Mouse (Mus musculus): ENCODE measurements at regions not wholly inside any gene's neighbourhood (a gene's known extent, or its start where the extent isn't known, plus 50 kb on each side); places are given as distances from the start of the nearest gene placed in this dataset.
"Not testable (repeated sequence)": the region's sequence is repeated elsewhere in the genome, so short reads cannot be mapped to it uniquely, and the experiment has no call there.

DNA sequence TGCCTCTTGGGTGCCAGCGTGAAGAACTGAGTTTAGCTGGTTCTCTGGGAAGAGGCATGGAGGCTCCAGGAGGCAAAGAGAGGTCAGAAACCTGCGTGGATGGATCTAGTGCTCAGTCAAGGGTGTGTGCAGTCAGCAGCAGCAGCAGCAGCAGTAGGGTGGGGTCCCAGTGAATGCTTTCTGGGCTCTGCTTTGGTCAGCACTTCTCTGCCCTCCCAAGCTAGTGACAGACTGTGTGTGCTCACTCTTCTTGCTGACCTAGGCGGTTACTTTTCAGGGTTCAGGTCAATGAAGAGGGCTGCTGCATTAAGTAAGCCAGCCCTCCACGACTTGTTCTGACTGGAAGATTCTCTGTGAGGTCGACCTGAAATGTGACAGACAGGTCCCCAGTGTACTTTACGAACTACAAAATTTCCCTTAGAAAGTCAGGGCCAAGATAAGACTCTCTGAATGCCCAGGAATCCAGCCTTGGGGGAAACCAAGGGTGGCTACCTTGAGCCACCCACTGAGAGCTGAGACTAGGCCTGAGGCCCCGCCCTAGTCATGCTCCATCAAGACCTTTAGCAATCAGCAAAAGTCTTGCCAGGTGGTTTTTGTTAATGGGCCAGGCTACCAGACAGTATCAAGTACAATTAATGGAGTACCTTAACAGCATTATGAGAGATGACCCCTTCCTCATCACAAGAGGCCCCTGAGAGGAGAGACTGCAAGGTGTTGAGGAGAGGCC is 114.9 kb upstream of the Lemd2 start:
- no peak for DNase-seq (ENCODE audit: low spot score in 2 of 2)

DNA sequence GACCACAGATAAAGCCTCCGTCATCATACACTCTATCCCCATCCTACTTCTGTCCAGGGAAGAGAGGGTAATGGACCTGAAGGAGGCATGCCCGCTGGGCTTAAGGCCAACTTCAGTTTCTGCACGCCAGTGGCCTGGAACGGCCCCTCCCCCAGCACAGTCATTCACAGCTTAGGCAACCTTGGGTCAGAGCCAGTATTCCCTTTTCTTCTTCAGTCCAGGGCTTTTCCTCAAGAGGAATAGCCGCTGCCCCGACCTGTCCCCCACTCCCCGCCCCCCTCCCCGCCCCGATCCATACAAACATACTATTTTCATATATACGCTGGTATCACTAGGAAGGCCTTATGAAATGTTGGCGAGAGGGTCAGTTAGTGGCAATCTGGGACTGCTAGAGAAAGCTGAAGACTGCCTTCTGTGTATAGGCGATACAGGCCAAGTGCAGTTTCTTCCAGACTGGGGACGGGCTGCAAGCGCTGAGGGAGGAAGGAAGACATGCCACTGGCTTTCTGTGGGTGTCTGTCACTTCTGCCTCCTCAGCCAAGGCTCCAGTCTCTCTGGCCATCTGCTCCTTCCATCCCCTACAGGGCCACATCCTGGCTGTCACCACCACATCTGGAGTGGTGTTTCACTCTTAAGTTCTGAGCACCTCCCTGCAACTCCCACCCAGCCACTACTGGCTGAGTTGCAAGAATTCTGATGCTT is 113.5 kb upstream of the Lemd2 start:
- peak; percentile 69 to 70 for DNase-seq (ENCODE audit: low spot score in 2 of 2)

DNA sequence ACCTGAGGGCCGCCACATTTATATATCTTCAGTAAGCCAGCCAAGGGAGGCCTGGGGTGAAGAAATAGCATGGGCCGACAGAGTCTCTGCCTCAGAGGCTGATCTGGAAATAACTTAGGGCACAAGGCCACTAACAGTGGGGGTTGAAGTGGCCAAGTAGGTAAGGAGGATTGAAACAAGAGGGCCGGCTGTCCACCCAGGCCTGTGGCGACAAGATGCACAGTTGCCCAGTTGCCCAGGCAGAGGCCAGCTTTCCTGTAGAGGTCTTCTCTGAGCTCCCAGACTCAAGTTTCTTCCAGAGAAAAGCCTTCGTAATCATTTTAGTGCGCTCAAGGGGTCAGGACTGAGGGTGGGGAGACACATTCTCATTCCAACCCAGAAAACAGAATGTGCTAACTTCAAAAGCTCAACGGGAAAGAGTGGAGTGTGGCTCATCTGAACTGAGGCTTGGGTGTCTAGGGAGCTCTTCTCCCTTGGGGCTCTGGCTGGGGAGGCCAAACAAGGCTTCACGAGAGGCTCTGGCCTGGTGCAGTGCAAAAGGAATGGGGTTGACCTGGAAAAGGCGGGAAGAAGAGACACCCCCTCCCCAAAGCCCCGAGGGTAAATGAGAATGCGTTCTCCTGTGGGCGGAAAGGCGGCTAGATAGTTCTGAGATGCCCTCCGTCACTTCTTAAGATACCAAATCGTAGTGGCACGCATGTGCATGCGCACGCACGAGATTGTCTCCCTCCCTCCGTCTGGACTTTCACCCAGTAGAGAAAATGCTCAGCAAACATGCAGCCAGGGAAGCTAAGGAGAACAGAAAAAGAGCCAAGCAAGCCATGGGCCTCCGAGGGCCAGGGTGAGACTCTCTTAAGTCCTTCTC is 112.7 kb upstream of the Lemd2 start:
- peak; percentile 62 to 67 for DNase-seq (ENCODE audit: low spot score in 2 of 2)

DNA sequence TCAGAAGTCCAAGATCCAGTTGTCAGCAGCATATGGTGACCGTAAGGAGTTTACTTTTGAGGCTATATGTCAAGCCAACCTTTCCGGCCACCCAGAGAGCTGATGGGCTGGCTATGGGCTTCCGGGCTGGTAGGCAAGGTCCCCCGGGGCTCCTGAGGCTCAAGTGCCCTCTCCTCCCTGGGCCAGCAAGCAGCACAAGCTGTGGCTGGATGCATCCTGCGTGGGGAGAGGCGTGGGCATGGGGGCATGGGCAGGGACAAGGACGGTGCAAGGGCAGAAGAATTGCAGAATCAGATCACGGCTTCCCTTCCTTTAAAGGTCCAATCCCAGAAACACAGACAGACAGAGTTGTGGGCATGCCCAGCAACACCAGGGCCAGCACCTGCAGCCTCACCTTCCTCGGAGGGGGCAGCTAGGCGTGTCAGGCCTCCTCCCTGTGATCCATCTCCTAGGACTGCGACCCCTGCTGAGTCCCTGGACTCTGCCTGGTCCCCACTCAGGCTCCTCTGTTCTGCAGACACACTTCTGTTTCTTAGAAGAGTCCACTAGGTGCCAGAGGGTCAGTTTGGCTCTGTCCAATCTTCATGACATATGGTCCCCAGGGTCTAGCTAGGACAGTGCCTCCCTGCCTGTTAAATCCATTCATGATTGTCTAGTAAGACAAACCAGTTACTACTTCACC is 111.8 kb upstream of the Lemd2 start:
- no peak for DNase-seq (ENCODE audit: low spot score in 2 of 2)

DNA sequence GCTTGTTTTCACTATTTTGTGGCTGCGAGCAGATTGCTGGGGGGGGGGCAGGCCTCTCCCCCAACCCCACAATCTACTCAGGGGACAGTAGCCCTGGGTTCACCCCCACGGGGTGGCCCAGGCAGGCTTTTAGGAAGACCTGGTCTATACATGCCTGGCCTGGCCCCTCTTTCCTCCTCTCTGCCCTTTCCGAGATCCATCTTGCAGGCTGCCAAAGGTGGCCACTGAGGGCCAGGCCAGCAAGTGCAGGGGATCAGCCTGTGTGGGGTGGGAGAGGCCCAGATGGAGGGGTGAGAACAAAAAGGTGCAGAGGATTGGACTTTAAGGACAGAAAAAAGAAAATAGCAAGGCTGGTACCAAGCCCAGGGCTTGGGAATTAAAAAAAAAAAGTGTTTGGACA is 111.2 kb upstream of the Lemd2 start:
- no peak for DNase-seq (ENCODE audit: low spot score in 2 of 2)

DNA sequence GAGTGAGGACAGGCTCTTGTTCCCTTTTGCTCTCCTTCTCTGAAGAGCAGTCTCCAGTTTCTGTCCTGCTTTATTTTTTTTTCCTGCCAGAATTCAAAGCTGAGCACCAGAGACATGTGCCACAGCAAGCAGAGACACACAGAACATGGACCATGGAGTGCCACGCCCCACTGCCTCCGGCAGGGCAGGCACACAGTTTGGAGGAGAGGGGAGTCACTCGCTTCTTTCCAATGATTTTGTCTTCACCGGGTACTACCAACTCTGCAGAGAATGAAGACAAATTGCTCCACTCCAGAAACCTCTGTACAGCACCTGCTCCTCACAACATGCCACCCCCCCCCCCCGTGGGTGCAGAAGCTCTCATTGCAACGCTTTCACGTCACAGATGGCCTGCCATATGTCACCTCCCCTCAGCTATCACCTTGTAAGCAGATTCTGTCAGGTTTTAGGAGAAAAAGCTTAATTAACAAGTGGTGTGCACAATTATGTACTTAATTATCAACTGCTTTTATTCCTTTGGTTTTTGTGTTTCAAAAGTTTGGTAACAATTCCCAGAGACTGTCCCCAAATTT is 110.6 kb upstream of the Lemd2 start:
- no peak for DNase-seq (ENCODE audit: low spot score in 2 of 2)

DNA sequence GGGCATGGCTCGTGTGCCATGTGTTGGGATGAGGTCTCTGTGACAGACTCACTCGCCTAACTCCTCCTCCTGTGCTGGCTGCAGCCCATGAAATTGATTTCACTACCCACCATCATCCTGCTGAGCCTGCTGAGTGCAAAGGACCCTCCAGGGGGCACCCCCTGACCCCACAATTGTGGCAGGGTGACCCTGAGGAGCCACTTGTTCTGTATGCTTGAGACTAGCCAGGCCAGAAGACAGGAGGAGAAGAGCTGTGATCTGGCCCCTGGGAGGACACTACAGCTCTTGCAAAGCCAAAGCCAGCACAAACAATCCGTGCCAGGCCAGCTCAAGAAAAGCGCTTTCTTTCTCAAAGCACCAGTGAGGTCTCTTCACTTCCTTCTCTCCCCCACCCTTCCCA is 104.7 kb upstream of the Lemd2 start:
- no peak for DNase-seq (ENCODE audit: low spot score in 2 of 2)

DNA sequence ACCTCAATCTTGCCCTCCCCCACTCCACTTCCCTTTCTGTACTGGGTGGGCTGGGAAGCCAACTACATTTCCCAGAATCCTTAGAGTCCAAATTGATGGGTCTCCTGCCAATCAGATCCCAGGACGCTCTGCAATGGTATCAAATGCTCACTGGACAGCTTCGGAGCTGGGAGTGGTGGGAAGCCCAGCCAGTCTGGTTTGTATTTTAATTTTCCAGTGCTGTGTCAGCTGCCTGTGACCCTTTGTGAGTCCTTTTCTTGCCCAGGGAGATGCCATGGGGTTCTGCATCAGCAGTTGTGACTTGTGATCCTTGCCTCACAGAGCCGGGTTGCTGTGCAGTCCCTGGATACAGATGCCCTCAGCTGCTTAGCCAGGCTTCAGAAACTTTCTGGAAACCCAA is 100.6 kb upstream of the Lemd2 start:
- no peak for DNase-seq (ENCODE audit: low spot score in 2 of 2)

DNA sequence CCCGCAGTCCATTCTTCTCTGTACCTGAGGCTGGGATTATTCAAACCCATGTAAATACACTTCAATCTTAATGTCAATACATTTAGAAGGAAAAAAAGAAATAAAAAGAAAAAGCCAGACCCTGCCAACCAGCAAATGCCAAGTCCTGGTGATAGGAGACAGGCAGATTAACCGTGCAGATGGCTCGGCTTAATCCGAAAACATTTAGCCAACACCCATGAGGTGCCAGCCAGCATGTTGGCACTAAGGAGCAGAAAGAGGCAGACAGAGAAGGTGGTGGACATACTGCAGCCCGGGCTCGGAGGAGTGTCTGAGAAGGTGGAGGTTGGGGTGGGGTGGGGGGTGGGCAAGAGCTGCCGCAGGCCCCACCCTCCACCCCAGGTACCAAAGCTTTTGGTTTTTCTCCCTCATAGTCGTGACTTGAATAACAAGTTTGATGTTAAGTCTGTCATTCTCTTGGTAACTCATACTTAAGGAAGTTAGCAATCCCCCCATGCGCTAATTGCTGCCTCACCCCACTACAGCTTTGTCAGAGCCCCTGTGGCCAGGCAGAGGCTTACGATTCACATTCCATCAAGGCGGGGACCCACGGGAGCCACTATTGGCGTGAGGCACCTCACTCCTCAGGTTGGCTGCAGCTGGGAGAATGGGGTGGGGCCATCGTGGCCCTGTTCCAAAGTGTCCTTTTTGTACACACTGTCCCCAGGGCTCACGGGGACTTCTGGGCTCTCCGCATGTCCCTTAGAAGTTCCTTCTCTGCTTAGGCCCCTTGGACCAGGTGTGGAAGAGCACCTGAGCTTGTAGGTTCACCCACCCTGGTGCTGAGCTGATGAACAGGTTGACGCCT is 99.6 kb upstream of the Lemd2 start:
- DNase-seq (ENCODE audit: low spot score in 2 of 2): no peak

DNA sequence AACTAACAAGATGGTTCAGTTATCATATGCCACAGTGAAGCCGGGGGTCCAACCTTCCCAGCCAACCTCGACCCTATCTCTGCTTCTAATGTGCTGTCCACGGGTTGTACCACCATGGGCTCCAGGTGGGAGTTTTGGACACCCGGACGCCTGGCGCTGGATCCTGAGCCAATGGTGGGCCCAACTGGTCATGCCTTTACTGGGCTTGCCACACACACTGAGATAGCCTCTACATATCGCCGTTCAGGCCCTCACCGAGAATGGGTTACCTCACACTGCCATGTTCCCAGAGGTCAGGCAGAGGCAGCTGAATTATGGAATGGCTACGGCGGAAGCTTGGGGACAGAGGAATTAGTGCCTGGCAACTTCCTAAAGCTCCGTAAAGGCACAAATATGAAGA is 98.8 kb upstream of the Lemd2 start:
- no peak for DNase-seq (ENCODE audit: low spot score in 2 of 2)

DNA sequence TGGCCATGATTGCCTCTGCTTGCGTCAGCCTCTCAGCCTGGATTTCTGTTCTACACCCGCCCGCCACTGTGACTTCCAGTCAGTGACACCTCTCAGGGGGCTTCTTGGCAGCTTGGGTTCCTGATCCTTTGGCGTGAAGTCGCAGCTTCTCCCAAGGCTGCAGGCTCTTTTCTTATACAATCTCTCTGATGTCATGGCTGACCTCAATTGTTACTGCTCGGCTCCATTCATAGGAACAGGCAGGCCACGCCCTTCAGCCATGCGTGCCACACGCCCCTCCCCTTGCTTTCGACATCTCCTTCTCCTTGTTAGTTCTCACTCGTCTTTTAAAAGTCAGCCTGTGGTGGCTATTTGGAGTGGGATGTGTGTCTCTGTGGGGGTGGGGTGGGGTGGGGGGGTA is 97.1 kb upstream of the Lemd2 start:
- no peak for DNase-seq (ENCODE audit: low spot score in 2 of 2)

DNA sequence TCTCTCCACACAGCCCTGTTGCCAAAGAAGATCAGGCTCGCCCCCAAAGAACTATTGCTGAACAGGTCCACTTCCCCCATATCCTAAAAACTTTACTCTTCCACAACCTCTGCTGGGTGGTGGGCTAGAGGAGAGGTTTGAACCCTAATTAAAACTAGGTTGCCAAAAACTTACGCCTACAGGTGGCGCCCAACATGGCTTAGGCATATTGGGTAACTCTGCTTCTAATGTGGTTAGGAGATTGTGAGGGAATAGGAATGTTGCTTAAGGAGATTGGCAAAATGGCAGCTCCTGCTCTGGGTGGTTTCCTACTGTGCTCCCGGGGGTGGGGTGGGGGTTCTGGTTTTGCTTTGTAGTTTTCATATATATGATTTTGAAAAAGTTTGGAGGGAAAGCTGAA is 95.0 kb upstream of the Lemd2 start:
- no peak for DNase-seq (ENCODE audit: low spot score in 2 of 2)

DNA sequence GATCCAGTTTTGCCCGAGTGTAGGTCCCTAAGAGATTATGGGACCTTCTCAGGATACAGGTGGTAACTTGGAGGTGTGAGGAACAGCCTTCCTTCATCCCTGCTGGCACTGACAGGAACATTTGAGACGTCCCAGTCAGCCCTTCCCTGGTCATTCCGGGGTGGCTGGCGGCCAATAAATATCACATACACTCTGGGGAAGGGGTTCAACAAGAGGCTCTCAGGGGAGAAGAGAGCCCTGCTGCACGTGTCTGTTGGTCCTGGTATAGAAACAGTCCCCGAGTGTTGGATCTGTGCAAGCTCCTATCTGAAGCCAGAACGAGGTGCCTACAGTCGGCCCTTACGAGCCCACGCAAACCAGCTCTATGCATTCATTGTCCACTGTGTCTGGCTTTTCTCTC is 94.1 kb upstream of the Lemd2 start:
- no peak for DNase-seq (ENCODE audit: low spot score in 2 of 2)

DNA sequence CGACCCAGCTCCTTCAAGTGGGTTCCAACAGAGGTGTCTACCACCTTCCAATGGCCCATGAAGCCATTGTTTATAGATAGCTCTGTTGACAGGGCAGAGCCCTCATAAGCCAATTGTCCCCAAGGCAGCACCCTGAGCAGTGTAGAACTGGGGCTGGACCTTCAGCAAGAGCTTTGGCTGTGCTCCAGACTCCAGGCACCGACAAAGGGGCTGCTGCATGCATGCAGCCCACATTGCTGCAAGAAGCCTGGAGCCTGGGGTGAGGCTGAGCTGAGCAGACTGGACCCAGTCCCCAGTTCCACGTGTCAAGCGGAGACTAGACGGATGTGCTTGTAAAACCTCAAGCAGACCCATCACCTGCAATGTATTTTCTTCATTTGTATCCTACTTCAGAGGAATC is 91.9 kb upstream of the Lemd2 start:
- DNase-seq (ENCODE audit: low spot score in 2 of 2): no peak

DNA sequence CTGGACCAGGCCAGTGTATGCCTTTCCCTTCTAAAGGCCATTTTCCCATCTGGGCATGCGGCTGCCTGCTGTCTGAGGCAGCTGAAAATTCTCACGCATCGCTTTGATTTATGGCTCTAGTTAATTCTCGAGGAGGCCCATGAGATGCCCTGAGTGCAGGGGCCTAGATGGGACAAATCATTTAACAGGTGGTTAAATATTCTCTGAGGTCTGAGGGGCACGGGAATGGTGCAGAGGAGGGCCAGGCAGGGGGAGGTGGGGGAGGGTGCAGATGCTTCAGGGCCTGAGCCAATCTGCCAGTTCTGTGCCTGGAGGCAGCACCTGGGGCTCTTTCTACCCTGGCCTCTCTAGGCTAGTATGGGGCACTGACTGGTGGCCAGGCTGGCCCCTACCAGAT is 89.9 kb upstream of the Lemd2 start:
- no peak for DNase-seq (ENCODE audit: low spot score in 2 of 2)

DNA sequence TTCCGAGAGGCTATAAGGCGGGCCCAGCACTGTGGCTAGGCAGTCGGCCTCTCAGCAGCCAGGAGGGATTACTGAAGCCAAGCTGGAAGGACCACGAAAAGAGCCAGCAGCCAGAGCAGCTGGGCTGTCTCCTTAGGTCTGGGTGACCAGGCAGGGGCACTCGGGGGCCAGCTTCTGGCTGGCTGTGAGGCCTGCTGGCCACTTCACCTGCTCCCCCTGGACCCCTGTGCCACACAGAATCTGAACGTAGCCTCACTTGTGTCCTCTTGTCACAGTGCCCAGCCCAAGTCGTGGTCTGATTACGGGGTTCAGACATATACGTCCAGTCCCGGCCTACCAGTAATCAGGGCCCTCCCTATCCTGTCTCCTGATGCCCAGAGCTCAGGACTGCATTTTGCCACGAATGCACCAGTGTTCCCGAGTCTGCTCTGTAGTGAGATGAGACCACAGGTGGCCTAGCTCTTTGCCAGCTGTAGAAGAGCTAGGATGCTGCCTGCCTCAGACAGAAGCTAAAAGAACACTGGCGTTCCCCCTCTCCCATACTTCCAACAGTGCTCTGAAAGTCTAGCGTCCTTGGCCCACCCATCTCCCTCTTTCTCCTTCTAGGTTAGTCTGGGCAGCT is 89.4 kb upstream of the Lemd2 start:
- DNase-seq (ENCODE audit: low spot score in 2 of 2): no peak

DNA sequence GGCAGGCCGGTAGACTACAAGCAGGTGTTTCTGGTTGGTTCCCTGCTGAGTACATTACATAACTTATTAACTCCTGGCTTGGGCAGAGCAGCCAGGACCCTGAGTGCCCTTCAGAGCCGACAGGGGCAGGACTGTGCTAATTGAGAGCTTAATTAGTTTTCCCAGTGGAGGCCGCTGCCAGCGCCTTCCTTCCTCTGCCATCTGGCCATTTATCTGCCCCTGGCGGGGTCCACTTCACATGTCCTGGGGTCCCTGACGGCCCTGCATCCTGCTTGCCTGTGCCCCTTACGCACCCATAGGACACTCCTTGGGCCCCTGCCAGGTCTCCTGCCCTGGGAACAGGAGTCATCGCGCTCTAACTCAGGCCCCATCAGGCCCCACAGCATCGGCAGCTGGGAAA is 87.4 kb upstream of the Lemd2 start:
- DNase-seq (ENCODE audit: low spot score in 2 of 2): peak in 1 of 2 experiments; percentile 11

DNA sequence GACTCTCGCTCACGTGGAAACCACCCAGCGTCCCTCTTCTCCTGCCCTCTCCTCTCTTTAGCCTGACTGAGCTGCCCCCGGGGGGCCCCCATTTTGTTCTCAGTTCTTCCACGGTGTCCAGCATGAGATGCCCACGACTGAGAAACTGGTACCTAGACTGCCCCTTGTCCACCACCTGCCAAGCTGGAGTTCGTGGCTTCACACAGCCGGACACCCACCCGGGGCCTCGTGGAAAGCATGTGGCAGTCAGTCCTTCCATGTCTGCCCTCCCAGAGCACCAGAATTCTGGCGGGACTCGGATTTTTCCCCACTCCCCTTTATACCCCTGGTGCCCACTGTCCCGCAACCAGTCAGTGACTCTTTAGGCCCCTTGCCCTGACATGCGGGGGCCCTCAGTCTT is 86.9 kb upstream of the Lemd2 start:
- DNase-seq (ENCODE audit: low spot score in 2 of 2): no peak

DNA sequence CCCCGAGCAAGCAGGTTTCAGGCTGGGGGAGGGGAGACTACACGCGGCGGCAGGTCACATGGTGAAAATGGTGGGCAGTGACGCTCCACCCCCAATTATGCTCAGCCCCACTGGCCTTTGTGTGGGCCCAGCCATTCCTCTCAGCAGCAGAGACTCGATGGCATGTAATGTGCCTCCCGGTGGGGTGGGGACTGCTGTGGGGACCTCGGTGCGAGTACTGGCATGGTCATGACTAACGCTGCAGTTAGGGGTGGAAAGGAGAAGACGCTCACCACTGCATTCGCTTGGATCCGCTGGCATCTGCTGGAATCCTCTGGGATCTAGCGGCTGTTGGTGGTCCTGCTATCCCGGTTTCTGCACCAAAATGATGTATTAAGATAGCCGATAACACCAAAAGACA is 86.0 kb upstream of the Lemd2 start:
- no peak for DNase-seq (ENCODE audit: low spot score in 2 of 2)

DNA sequence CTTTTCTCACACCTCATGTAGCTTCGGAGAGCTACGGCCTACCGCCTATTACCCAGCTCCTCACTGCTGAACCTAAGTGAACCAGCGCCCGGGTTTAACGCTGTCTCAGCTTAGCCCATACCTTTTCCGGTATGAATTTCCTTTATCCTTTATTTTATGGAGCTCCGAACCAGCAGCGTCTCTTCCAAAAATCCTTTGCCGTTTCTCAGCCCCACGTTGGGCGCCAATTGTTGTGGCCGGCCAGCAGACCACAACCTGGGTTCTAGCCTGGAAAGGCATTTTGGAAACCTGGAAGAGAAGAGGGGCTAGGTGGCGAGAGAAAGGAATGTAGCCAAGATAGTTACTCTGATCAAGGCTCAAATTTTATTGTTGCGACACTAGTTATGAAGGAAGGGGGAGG is 85.5 kb upstream of the Lemd2 start:
- DNase-seq (ENCODE audit: low spot score in 2 of 2): not testable (repeated sequence)

Data from gastrocnemius, adult 8-10 months (tissue).